Mouse (Mus musculus) liver, embryonic 16.5 days (tissue): Measurements from ENCODE around the gene Trim9. TPM values are rescaled to one million over a fixed set of nuclear protein-coding genes. Genes with fewer than 3 reads are reported as not detected.

Source experiments
- ATAC-seq: fragments of 200-750 bp; cut with Nextera tagmentation; 2 replicates; pipeline ENCODE4 v1.8.0; 2017; ENCODE audit warnings: low read depth, mild to moderate bottlenecking, moderate number of reproducible peaks, moderate library complexity
- H3K27ac ChIP-seq: fragments of 300-500 bp; sonication (generic); 2 replicates; pipeline ENCODE4 v1.5.1; 2014; ENCODE audit warnings: mild to moderate bottlenecking, low read length
- H3K27me3 ChIP-seq: fragments of 300-500 bp; sonication (generic); 2 replicates; pipeline ENCODE4 v1.6.1; 2014; ENCODE audit warnings: low read depth, low read length, mixed read lengths; ENCODE audit not compliant: control insufficient read depth, insufficient read depth
- H3K36me3 ChIP-seq: fragments of 300-500 bp; sonication (generic); 2 replicates; pipeline ENCODE4 v1.6.1; 2014; ENCODE audit warnings: mild to moderate bottlenecking; ENCODE audit not compliant: control insufficient read depth, insufficient read depth
- H3K4me1 ChIP-seq: fragments of 300-500 bp; sonication (generic); 2 replicates; pipeline ENCODE4 v1.6.1; 2014; ENCODE audit warnings: low read depth, low read length, mixed read lengths; ENCODE audit not compliant: control insufficient read depth
- H3K4me2 ChIP-seq: fragments of 300-500 bp; sonication (generic); 2 replicates; pipeline ENCODE4 v1.6.1; 2014; ENCODE audit warnings: low read depth, low read length, mixed read lengths
- H3K4me3 ChIP-seq: fragments of 300-500 bp; sonication (generic); 2 replicates; pipeline ENCODE4 v1.5.1; 2014; ENCODE audit warnings: low read depth, mild to moderate bottlenecking, low read length
- H3K9ac ChIP-seq: fragments of 300-500 bp; sonication (generic); 2 replicates; pipeline ENCODE4 v1.6.1; 2014; ENCODE audit warnings: low read depth, low read length
- H3K9me3 ChIP-seq: fragments of 300-500 bp; sonication (generic); replicated peaks from 2 replicates; pipeline ENCODE4 v1.6.1; 2016; ENCODE audit warnings: low read length; ENCODE audit not compliant: control insufficient read depth
- WGBS: fragments of 180-500 bp; shearing (Covaris S2); extraction: QIAGEN DNeasy Blood & Tissue Kit; methylation state at CpG from one replicate; pipeline ENCODE4 v1.1.7; 2014; ENCODE audit not compliant: insufficient replicate concordance; 5-methylcytosine and 5-hydroxymethylcytosine counted together
- polyA plus RNA-seq: library from polyadenylated mRNA; unstranded; fragments of >200 nt; fragmentation: Nextera tagmentation; extraction: Ambion mirVana; gene quantifications from 2 replicates; pipeline ENCODE4 v1.2.1, GENCODE M21; 2015

Gene Trim9
- polyA plus RNA-seq, 1 experiment from 2014 or later = 0.11 TPM

GRCm38 (mm10) chr12:70304014-70304413 is 43.4 kb downstream of the Trim9 start:
- no peak overlapping the region for H3K9ac ChIP-seq
- no peak overlapping the region for H3K27ac ChIP-seq
- H3K4me2 ChIP-seq = no peak overlapping the region
- H3K9me3 ChIP-seq = no peaks in the 10 kb centered on the region
- ATAC-seq = no peak
- no peaks in the 10 kb centered on the region for H3K27me3 ChIP-seq
- no peaks in the 10 kb centered on the region; the same call in 1 of the 2 replicates for H3K4me1 ChIP-seq
- no peaks in the 10 kb centered on the region for H3K36me3 ChIP-seq
- 68% methylated on average over 6 of the region's 6 CpGs for WGBS
- H3K4me3 ChIP-seq = no peak overlapping the region

DNA sequence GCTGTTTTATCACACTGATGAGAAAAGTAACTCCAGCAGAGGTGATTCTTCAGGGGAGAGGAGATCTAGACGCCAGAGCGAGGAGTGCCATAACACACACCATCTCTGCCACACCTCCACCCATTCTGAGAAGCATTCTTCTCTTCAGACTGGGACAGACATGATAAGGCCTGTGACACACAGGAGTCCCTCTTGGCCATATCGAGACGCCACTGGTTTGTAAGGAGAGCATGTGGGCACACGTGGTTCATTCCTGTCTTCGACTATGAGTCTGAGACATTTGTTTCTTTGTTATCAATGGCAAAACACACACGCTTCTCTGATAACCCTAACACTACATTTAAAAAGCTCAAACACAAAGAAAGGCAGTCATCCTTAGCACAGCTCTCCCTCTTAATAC is 43.9 kb downstream of the Trim9 start:
- ATAC-seq = peak; percentile 77
- no peak overlapping the region for H3K4me2 ChIP-seq
- no peaks in the 10 kb centered on the region for H3K27me3 ChIP-seq
- H3K36me3 ChIP-seq = no peaks in the 10 kb centered on the region
- H3K4me3 ChIP-seq = no peak overlapping the region
- 21% methylated on average over 7 of the region's 7 CpGs for WGBS
- H3K4me1 ChIP-seq = no peaks in the 10 kb centered on the region; the same call in 1 of the 2 replicates
- no peak overlapping the region for H3K9ac ChIP-seq
- no peaks in the 10 kb centered on the region for H3K9me3 ChIP-seq
- no peak overlapping the region for H3K27ac ChIP-seq

DNA sequence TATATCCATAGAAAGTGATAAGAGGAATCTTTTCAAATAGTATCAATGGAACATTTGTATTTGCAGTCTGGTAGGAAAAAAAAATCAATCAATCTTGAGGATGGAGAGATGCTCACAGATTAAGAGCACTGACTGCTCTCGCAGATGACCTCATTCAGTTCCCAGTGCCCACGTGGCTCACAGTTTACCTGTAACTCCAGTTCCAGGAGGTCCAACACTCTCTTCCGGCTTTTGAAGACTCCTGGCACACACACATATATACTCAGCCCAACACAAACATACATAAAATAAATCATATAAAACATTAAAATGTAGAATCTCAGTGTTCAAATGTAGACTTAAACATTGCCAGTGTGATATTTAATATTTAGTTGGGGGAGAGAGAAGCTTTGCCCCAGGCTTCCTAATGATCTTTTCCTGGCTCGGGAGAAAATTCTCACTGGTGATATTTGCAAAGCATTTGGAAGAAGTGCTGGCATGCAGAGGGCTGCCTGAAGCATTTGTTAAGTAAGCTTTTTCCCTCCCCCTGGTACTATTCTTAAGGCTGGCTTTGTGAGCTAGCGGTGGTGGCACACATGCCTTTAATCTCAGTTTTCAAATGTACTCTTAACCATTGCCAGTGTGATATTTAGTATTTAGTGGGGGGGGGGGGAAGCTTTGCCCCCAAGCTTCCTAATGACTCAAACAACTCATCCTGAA is 45.2 kb downstream of the Trim9 start:
- ATAC-seq = no peak
- Histone ChIP-seq H3K36me3 (no peaks in the 10 kb centered on the region), H3K4me2 (no peak overlapping the region), H3K4me1 (no peaks in the 10 kb centered on the region; the same call in 1 of the 2 replicates), H3K9ac (no peak overlapping the region), H3K27me3 (no peaks in the 10 kb centered on the region), H3K9me3 (no peaks in the 10 kb centered on the region), H3K27ac (no peak overlapping the region), H3K4me3 (no peak overlapping the region)
- WGBS = 60% methylated on average over 5 of the region's 5 CpGs

GRCm38 (mm10) chr12:70293927-70294684 is 53.3 kb downstream of the Trim9 start:
- Histone ChIP-seq H3K4me1 (no peaks in the 10 kb centered on the region), H3K9ac (no peak overlapping the region), H3K4me2 (no peak overlapping the region), H3K27me3 (no peaks in the 10 kb centered on the region), H3K4me3 (no peak overlapping the region), H3K9me3 (no peaks in the 10 kb centered on the region), H3K27ac (no peak overlapping the region), H3K36me3 (no peaks in the 10 kb centered on the region)
- ATAC-seq = no peak
- WGBS = 54% methylated on average over 5 of the region's 5 CpGs

DNA sequence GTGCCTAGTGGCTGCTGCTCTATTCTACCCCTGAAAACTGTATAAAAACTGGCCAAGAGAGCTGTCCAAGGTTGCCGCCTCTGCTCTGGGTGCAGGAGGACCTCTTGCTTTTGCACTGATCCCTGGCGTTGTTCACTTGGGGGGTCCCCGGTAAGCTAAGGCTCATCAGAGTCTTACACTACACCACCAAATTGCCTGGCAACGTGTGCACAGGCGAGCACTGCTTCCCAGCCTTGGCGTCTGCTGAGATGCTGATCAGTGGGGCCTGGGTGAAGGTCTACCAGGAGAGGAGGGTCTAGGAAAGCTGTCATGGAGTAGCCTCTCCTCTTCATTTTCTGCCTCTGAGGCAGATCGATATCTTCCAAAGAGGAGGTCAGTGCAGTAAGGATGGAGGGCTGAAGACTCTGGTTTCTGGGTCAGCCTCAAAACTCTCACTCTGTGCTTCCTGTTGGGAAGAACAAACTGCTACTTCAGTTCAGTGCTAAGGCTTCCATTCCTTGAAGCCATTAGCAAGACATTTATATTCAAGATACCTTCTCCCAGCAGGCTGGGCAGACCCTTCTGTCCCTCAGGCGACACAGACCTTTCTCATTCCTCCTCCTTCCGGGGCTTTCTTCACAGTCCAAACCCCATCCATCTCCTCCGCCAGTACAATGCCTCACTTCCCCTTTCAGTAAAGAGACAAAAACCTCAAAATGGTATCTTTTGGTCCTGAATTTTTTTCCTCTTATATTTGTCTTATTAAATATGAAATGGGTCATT is 54.1 kb downstream of the Trim9 start:
- H3K4me2 ChIP-seq = no peak overlapping the region
- ATAC-seq = no peak
- H3K9ac ChIP-seq = no peak overlapping the region
- no peak overlapping the region for H3K27ac ChIP-seq
- no peaks in the 10 kb centered on the region for H3K27me3 ChIP-seq
- WGBS = 66% methylated on average over 10 of the region's 10 CpGs
- no peaks in the 10 kb centered on the region for H3K9me3 ChIP-seq
- no peaks in the 10 kb centered on the region for H3K4me1 ChIP-seq
- no peak overlapping the region for H3K4me3 ChIP-seq
- H3K36me3 ChIP-seq = no peaks in the 10 kb centered on the region

GRCm38 (mm10) chr12:70285521-70285920 is 61.9 kb downstream of the Trim9 start:
- no peak overlapping the region for H3K4me2 ChIP-seq
- H3K4me1 ChIP-seq = no peaks in the 10 kb centered on the region
- no peaks in the 10 kb centered on the region for H3K27me3 ChIP-seq
- H3K36me3 ChIP-seq = no peaks in the 10 kb centered on the region
- no peaks in the 10 kb centered on the region for H3K9me3 ChIP-seq
- no peak overlapping the region for H3K9ac ChIP-seq
- H3K4me3 ChIP-seq = no peak overlapping the region
- ATAC-seq = no peak
- WGBS = 67% methylated on average over 5 of the region's 5 CpGs
- H3K27ac ChIP-seq = no peak overlapping the region

GRCm38 (mm10) chr12:70284979-70285378 is 62.4 kb downstream of the Trim9 start:
- Histone ChIP-seq H3K9ac (no peak overlapping the region), H3K9me3 (no peaks in the 10 kb centered on the region), H3K4me3 (no peak overlapping the region), H3K27ac (no peak overlapping the region), H3K4me2 (no peak overlapping the region), H3K4me1 (no peaks in the 10 kb centered on the region), H3K27me3 (no peaks in the 10 kb centered on the region), H3K36me3 (no peaks in the 10 kb centered on the region)
- WGBS = 67% methylated on average over 7 of the region's 7 CpGs
- no peak for ATAC-seq

DNA sequence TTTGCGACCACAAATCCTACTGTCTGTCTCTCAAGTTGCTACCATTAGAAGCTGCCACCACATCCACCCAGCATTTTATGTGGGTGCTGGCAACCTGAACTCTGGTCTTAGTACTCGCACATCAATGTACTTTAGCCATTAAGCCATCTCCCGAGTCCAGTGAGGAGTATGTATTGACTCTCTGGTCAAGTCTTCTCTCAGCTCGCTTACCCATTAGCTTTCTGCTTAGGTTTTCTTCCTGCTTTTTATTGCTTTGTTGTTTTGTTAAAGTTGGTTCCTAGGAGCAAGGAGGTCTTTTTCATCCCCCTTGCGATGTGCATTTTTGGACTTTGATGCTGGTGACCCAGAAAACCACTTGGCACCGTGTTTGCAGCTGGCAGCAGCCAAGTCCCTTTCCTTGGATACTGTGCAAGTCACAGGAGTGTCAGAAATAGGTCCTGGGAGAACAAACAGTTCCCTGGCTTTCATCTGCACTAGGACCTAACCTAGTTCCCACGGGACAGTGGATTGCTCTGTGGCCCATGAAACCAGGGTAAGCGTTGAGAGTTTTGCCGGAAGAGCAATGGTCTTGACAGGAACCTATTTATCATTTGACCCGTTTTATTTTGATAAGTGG is 64.2 kb downstream of the Trim9 start:
- 70% methylated on average over 10 of the region's 10 CpGs for whole genome bisulfite sequencing
- Histone ChIP-seq H3K9me3 (no peaks in the 10 kb centered on the region), H3K9ac (no peak overlapping the region), H3K27ac (no peak overlapping the region), H3K4me1 (no peaks in the 10 kb centered on the region), H3K27me3 (no peaks in the 10 kb centered on the region), H3K4me3 (no peak overlapping the region), H3K36me3 (no peaks in the 10 kb centered on the region), H3K4me2 (no peak overlapping the region)
- no peak for ATAC-seq
